Mouse (Mus musculus) mature B cell (primary cell): ENCODE measurements around the gene Lmf1.

ENCODE experiments used
- in situ Hi-C: fragments of 300-500 bp; cut with MboI; formaldehyde crosslinking; loops from 2 replicates; pipeline ENCODE4 v1.14.3; 2019

The Lmf1 gene

GRCm38 (mm10) chr17:25578920-25579319 is at the start of gene Lmf1:
TSS of gene Lmf1 (plus strand) at chr17:25579085.
- in situ Hi-C loops = no loop called here

GRCm38 (mm10) chr17:25530357-25531022 is 48.4 kb upstream of the Lmf1 start:
- in situ Hi-C loops = no loop called here

- in situ Hi-C loops = no loop called here
Observed at GRCm38 (mm10) chr17:25538945-25539875, 39.7 kb upstream of the Lmf1 start.

- in situ Hi-C loops = no loop called here
Observed at GRCm38 (mm10) chr17:25540731-25541130, 38.2 kb upstream of the Lmf1 start.

- in situ Hi-C loops = no loop called here
Observed at GRCm38 (mm10) chr17:25541768-25542167, 37.1 kb upstream of the Lmf1 start.

- in situ Hi-C loops = no loop called here
Observed at GRCm38 (mm10) chr17:25547026-25547425, 31.9 kb upstream of the Lmf1 start.

- in situ Hi-C loops = no loop called here
Observed at GRCm38 (mm10) chr17:25550020-25550419, 28.9 kb upstream of the Lmf1 start.

- in situ Hi-C loops = no loop called here
Observed at GRCm38 (mm10) chr17:25551313-25551712, 27.6 kb upstream of the Lmf1 start.

GRCm38 (mm10) chr17:25555159-25555558 is 23.7 kb upstream of the Lmf1 start:
- in situ Hi-C loops = no loop called here

- in situ Hi-C loops = no loop called here
Observed at GRCm38 (mm10) chr17:25555666-25556629, 22.9 kb upstream of the Lmf1 start.

GRCm38 (mm10) chr17:25556630-25557354 is 22.1 kb upstream of the Lmf1 start:
- in situ Hi-C loops = no loop called here

- in situ Hi-C loops = no loop called here
Observed at GRCm38 (mm10) chr17:25559634-25560033, 19.3 kb upstream of the Lmf1 start.

- in situ Hi-C loops = no loop called here
Observed at GRCm38 (mm10) chr17:25560554-25561222, 18.2 kb upstream of the Lmf1 start.

- in situ Hi-C loops = no loop called here
Observed at GRCm38 (mm10) chr17:25561223-25562028, 17.5 kb upstream of the Lmf1 start.

- in situ Hi-C loops = no loop called here
Observed at GRCm38 (mm10) chr17:25564481-25564880, 14.4 kb upstream of the Lmf1 start.

- in situ Hi-C loops = no loop called here
Observed at GRCm38 (mm10) chr17:25565244-25565643, 13.6 kb upstream of the Lmf1 start.

- in situ Hi-C loops = no loop called here
Observed at GRCm38 (mm10) chr17:25565860-25566600, 12.9 kb upstream of the Lmf1 start.

- in situ Hi-C loops = no loop called here
Observed at GRCm38 (mm10) chr17:25567261-25567660, 11.6 kb upstream of the Lmf1 start.

- in situ Hi-C loops = no loop called here
Observed at GRCm38 (mm10) chr17:25567745-25568144, 11.1 kb upstream of the Lmf1 start.
